Mouse (Mus musculus) G1E (cell line): ENCODE data around the gene BC048671. TPM values are rescaled to one million over a fixed set of nuclear protein-coding genes. Genes with fewer than 3 reads are reported as not detected.

Experiments
- ATAC-seq: 2 replicates; pipeline ENCODE4 v1.8.0; 2016; ENCODE audit warnings: mild to moderate bottlenecking; ENCODE audit not compliant: insufficient number of reproducible peaks, poor library complexity, low FRiP score, severe bottlenecking; ENCODE audit errors: extremely low read depth
- DNase-seq: peaks from one replicate; pipeline ENCODE4 v3.0.0; 2012; ENCODE audit warnings: low spot score
- H3K27me3 ChIP-seq: 2 replicates; pipeline ENCODE4 v1.6.1; 2012; ENCODE audit warnings: mild to moderate bottlenecking, low read length, inconsistent platforms; ENCODE audit not compliant: insufficient read depth
- H3K36me3 ChIP-seq: replicated peaks from 2 replicates; pipeline ENCODE3; 2012; ENCODE audit warnings: mild to moderate bottlenecking, inconsistent platforms
- H3K4me1 ChIP-seq: 2 replicates; pipeline ENCODE4 v1.6.1; 2012; ENCODE audit warnings: low read depth, low read length, inconsistent platforms, mixed read lengths; ENCODE audit not compliant: insufficient read depth
- H3K4me3 ChIP-seq: 2 replicates; pipeline ENCODE4 v1.5.1; 2012; ENCODE audit warnings: low read depth, mild to moderate bottlenecking, inconsistent platforms, low read length, moderate library complexity, mixed read lengths
- H3K9me3 ChIP-seq: replicated peaks from 2 replicates; pipeline ENCODE4 v1.6.1; 2012; ENCODE audit warnings: inconsistent platforms
- CTCF ChIP-seq: IDR thresholded peaks from 2 replicates; pipeline ENCODE4 v1.5.1; 2012; ENCODE audit warnings: low read depth, low read length, inconsistent platforms, mixed read lengths
- GATA1 ChIP-seq: IDR thresholded peaks from 2 replicates; pipeline ENCODE4 v1.6.1; 2012; ENCODE audit warnings: borderline replicate concordance, low read length, inconsistent platforms, mixed read lengths
- GATA2 ChIP-seq: IDR thresholded peaks from 2 replicates; pipeline ENCODE4 v1.6.1; 2012; ENCODE audit warnings: low read depth, low read length, inconsistent platforms, borderline replicate concordance
- POLR2AphosphoS5 ChIP-seq: IDR thresholded peaks from 2 replicates; pipeline ENCODE4 v1.6.1; 2012; ENCODE audit warnings: low read depth, low read length, inconsistent platforms; ENCODE audit not compliant: insufficient replicate concordance
- TAL1 ChIP-seq: conservative IDR thresholded peaks from 2 replicates; pipeline ENCODE4 v1.6.1; 2012; ENCODE audit warnings: low read depth, low read length, inconsistent platforms, mixed read lengths
- polyA plus RNA-seq: library from polyadenylated mRNA; stranded (reverse); fragments of >175 nt; gene quantifications from 2 replicates; pipeline ENCODE4 v1.2.3, GENCODE M21; 2012
- total RNA-seq, 2 experiments: library from RNA; stranded (forward) in 1 of 2; stranded (reverse) in 1 of 2; fragments of 200-1000 nt in 1 of 2; fragments of >200 nt in 1 of 2; fragmentation: Nextera tagmentation in 1 of 2; gene quantifications; 2 replicates each; pipeline ENCODE4 v1.2.3; 2014 to 2017

Gene BC048671
- total and polyA plus RNA-seq, 3 experiments: not detected

- Histone ChIP-seq H3K4me3 (no peak within 1 kb of the TSS), H3K9me3 (no peaks in the 10 kb centered on the region), H3K36me3 (no peaks in the 10 kb centered on the region), H3K27me3 (peaks cover 17% of the 10 kb centered on the region), H3K4me1 (peaks cover 2% of the 10 kb centered on the region; the same call in 1 of the 2 replicates)
- ATAC-seq (no peak), DNase-seq (no peak)
- TF ChIP-seq TAL1 (no peak), POLR2AphosphoS5 (no peak), GATA2 (no peak), CTCF (no peak), GATA1 (no peak)
Measured at GRCm38 (mm10) chr6:90324991-90325390, 24.0 kb downstream of the BC048671 start, which contains the start of gene Chst13. Gene Chst13, minus strand, starts transcription at chr6:90325185.

GRCm38 (mm10) chr6:90327670-90328069 lies 26.7 kb downstream of the BC048671 start:
- Histone ChIP-seq H3K4me1 (no peaks in the 10 kb centered on the region), H3K27me3 (peaks cover 18% of the 10 kb centered on the region), H3K9me3 (no peaks in the 10 kb centered on the region), H3K4me3 (no peak overlapping the region), H3K36me3 (no peaks in the 10 kb centered on the region)
- DNase-seq: no peak
- ATAC-seq: no peak
- no peak for TF ChIP-seq POLR2AphosphoS5
- no peak for TF ChIP-seq CTCF
- no peak for TF ChIP-seq GATA2
- no peak for TF ChIP-seq GATA1
- TF ChIP-seq TAL1: no peak

- no peaks in the 10 kb centered on the region for H3K4me1 ChIP-seq
- H3K9me3 ChIP-seq: no peaks in the 10 kb centered on the region
- no peaks in the 10 kb centered on the region for H3K36me3 ChIP-seq
- DNase-seq (no peak), ATAC-seq (no peak)
- no peak overlapping the region for H3K4me3 ChIP-seq
- peaks cover 30% of the 10 kb centered on the region for H3K27me3 ChIP-seq
- TF ChIP-seq CTCF (no peak), POLR2AphosphoS5 (no peak), GATA1 (no peak), GATA2 (no peak), TAL1 (no peak)
Measured at GRCm38 (mm10) chr6:90329953-90330352, 28.9 kb downstream of the BC048671 start.

- Histone ChIP-seq H3K27me3 (peaks cover 28% of the 10 kb centered on the region), H3K9me3 (no peaks in the 10 kb centered on the region), H3K4me3 (no peak within 1 kb of the TSS), H3K36me3 (no peaks in the 10 kb centered on the region), H3K4me1 (no peaks in the 10 kb centered on the region)
- DNase-seq: no peak
- no peak for ATAC-seq
- TF ChIP-seq GATA1 (no peak), CTCF (no peak), POLR2AphosphoS5 (no peak), TAL1 (no peak), GATA2 (no peak)
Measured at GRCm38 (mm10) chr6:90332561-90333425, 31.8 kb downstream of the BC048671 start, which contains the start of gene Uroc1. Gene Uroc1, plus strand, starts transcription at chr6:90333284.

DNA sequence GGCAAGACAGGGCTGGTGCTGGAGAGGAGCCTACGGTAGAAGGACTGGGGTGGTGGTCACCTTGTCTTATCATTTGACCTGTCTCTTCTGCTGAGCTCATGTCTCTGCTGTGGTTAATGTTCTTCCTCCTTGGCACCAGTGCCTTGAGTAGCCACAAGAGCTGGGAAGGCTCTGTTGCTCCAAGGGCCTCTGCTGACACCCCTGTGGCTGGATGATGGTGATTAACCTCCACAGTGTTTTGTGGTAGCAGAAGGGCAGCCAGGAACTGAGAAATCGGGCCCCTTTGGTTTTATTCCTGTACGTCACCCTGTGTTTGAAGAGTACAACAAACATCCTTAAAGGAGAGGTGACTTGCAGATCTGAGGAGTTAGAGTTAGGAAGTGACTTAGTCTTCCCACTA lies 33.2 kb downstream of the BC048671 start:
- H3K36me3 ChIP-seq: no peaks in the 10 kb centered on the region
- DNase-seq: no peak
- peaks cover 22% of the 10 kb centered on the region for H3K27me3 ChIP-seq
- H3K9me3 ChIP-seq: no peaks in the 10 kb centered on the region
- H3K4me1 ChIP-seq: no peaks in the 10 kb centered on the region
- TF ChIP-seq GATA2 (no peak), TAL1 (no peak), CTCF (no peak), GATA1 (no peak), POLR2AphosphoS5 (no peak)
- no peak overlapping the region for H3K4me3 ChIP-seq
- ATAC-seq: no peak

DNA sequence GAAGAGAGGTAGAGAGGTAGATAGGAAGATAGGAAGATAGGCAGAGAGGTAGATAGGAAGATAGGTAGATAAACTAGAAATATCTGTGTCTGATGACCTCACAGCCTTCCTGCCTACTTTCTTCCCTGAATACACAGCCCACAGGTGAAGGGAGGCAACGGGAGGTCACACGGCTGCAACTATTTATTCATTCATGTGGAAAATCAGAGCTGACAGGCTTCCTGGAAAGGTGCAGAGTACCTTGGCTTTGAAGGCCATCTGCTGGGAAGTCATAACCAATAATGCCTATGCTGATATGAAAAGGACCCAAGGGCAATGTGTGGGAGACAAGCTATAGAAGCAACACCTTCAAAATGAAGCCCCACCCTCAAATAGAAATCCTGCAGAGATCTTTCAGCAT lies 41.3 kb downstream of the BC048671 start:
- Histone ChIP-seq H3K4me1 (no peaks in the 10 kb centered on the region), H3K27me3 (peaks cover 27% of the 10 kb centered on the region), H3K9me3 (no peaks in the 10 kb centered on the region), H3K36me3 (no peaks in the 10 kb centered on the region), H3K4me3 (no peak overlapping the region)
- TF ChIP-seq CTCF: no peak
- no peak for TF ChIP-seq GATA1
- no peak for TF ChIP-seq POLR2AphosphoS5
- no peak for TF ChIP-seq TAL1
- TF ChIP-seq GATA2: no peak
- ATAC-seq (no peak), DNase-seq (no peak)

- no peak for DNase-seq
- TF ChIP-seq CTCF (no peak), POLR2AphosphoS5 (no peak), TAL1 (no peak), GATA1 (no peak), GATA2 (no peak)
- Histone ChIP-seq H3K36me3 (no peaks in the 10 kb centered on the region), H3K9me3 (no peaks in the 10 kb centered on the region), H3K4me1 (no peaks in the 10 kb centered on the region), H3K4me3 (no peak overlapping the region), H3K27me3 (peaks cover 47% of the 10 kb centered on the region)
- no peak for ATAC-seq
Measured at GRCm38 (mm10) chr6:90347183-90347582, 46.2 kb downstream of the BC048671 start.
